In the genomic region with DNA sequence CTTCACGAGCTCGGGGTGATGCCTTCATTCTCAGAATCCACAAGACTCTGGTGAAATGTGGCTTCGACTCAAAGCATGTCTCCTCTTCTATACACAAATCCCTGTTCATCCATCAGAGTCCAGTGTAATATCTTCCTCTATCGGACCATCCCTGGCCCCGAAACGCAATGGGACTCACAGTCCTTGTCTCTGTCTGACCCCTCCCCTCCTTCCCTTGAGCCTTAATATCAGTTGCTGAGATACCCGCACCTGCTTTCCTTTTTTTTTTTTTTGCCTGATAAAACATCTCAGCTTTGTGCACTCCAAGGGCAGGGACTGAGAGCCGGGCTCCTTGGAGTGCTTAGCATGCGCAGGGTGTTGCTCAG, we compare ENCODE assay signal across 8 mouse cellular contexts. TPM values are rescaled to one million over a fixed set of nuclear protein-coding genes. Genes with fewer than 3 reads are reported as not detected.
DNase-seq lines count a peak whose midpoint lies in the region; ATAC-seq and TF ChIP-seq lines count a peak whose summit lies in the region.

No protein-coding gene starts in this region.

- no peaks in the 10 kb centered on the region for H3K36me3 ChIP-seq in embryonic facial prominence, embryonic 14.5 days (ENCODE audit: control insufficient read depth, insufficient read depth, low read length)
- H3K36me3 ChIP-seq in intestine, embryonic 16.5 days (ENCODE audit: control insufficient read depth, insufficient read depth, low read length) = no peaks in the 10 kb centered on the region
- no peaks in the 10 kb centered on the region for H3K36me3 ChIP-seq in neural tube, embryonic 12.5 days

- H3K9me3 ChIP-seq in embryonic facial prominence, embryonic 14.5 days (ENCODE audit: control insufficient read depth, low read length) = no peaks in the 10 kb centered on the region
- no peaks in the 10 kb centered on the region for H3K9me3 ChIP-seq in intestine, embryonic 16.5 days (ENCODE audit: control insufficient read depth, low read length)
- H3K9me3 ChIP-seq in neural tube, embryonic 12.5 days = no peaks in the 10 kb centered on the region

- H3K9ac ChIP-seq in embryonic facial prominence, embryonic 14.5 days (ENCODE audit: low read depth, low read length) = peak overlapping the region; percentile 85
- no peak overlapping the region for H3K9ac ChIP-seq in intestine, embryonic 16.5 days (ENCODE audit: low read depth, low read length)
- H3K9ac ChIP-seq in neural tube, embryonic 12.5 days = peak overlapping the region; percentile 80; the same call in 1 of the 2 replicates

- H3K4me1 ChIP-seq in embryonic facial prominence, embryonic 14.5 days (ENCODE audit: control insufficient read depth, insufficient read depth, low read length) = peaks cover 35% of the 10 kb centered on the region
- H3K4me1 ChIP-seq in intestine, embryonic 16.5 days (ENCODE audit: control insufficient read depth, insufficient read depth, low read length) = peaks cover 15% of the 10 kb centered on the region
- H3K4me1 ChIP-seq in neural tube, embryonic 12.5 days = peaks cover 28% of the 10 kb centered on the region

- 7% methylated on average over 9 of the region's 9 CpGs for WGBS in embryonic facial prominence, embryonic 14.5 days
- WGBS in intestine, embryonic 16.5 days = 5% methylated on average over 9 of the region's 9 CpGs
- WGBS in neural tube, embryonic 12.5 days = 4% methylated on average over 9 of the region's 9 CpGs

- TF ChIP-seq CTCF in layer of hippocampus, adult 2 months (conservative IDR thresholded peaks at IDR 0.05) = no peak

- no peaks in the 10 kb centered on the region for H3K27me3 ChIP-seq in embryonic facial prominence, embryonic 14.5 days (replicated peaks; ENCODE audit: control insufficient read depth, insufficient read depth, low read length)
- H3K27me3 ChIP-seq in intestine, embryonic 16.5 days (replicated peaks; ENCODE audit: control insufficient read depth, insufficient read depth, low read length) = no peaks in the 10 kb centered on the region
- peaks cover 6% of the 10 kb centered on the region; the same call in 1 of the 2 replicates for H3K27me3 ChIP-seq in neural tube, embryonic 12.5 days (replicated peaks)

- H3K4me2 ChIP-seq in embryonic facial prominence, embryonic 14.5 days (ENCODE audit: low read depth, low read length) = peak overlapping the region; percentile 95
- peak overlapping the region; percentile 97 for H3K4me2 ChIP-seq in intestine, embryonic 16.5 days (ENCODE audit: low read depth, low read length)
- H3K4me2 ChIP-seq in neural tube, embryonic 12.5 days (replicated peaks) = peak overlapping the region; percentile 90

- DNase-seq in layer of hippocampus, adult 2 months (ENCODE audit: low spot score in 2 of 2) = no peak
- no peak for DNase-seq in layer of hippocampus, adult 11-12 months (ENCODE audit: low spot score)
- DNase-seq in embryonic facial prominence, embryonic 14.5 days (ENCODE audit: low spot score) = no peak
- DNase-seq in layer of hippocampus, postnatal 10 days (ENCODE audit: low spot score in 2 of 2) = no peak
- DNase-seq in right cerebral cortex, postnatal 36 days (ENCODE audit: low spot score in 2 of 2) = no peak
- DNase-seq in left cerebral cortex, adult 18-20 months (ENCODE audit: low spot score in 2 of 2) = no peak

- H3K4me3 ChIP-seq in layer of hippocampus, adult 2 months = peak overlapping the region; percentile 93
- H3K4me3 ChIP-seq in embryonic facial prominence, embryonic 14.5 days (ENCODE audit: low read depth, low read length) = peak overlapping the region; percentile 79
- H3K4me3 ChIP-seq in intestine, embryonic 16.5 days (ENCODE audit: low read length) = peak overlapping the region; percentile 75
- peak overlapping the region; percentile 67 for H3K4me3 ChIP-seq in neural tube, embryonic 12.5 days

- no peak for ATAC-seq in embryonic facial prominence, embryonic 14.5 days (ENCODE audit: low read depth)
- 0 out of 2 replicates have a peak, but pooled peaks have one; percentile 8 for ATAC-seq in intestine, embryonic 16.5 days
- no peak for ATAC-seq in neural tube, embryonic 12.5 days (ENCODE audit: low FRiP score, low read depth)

- peak overlapping the region; percentile 78 for H3K27ac ChIP-seq in layer of hippocampus, adult 2 months
- H3K27ac ChIP-seq in embryonic facial prominence, embryonic 14.5 days (replicated peaks; ENCODE audit: low read depth, low read length) = no peak overlapping the region; the same call in 1 of the 2 replicates
- no peak overlapping the region for H3K27ac ChIP-seq in intestine, embryonic 16.5 days (ENCODE audit: low read length)
- no peak overlapping the region for H3K27ac ChIP-seq in neural tube, embryonic 12.5 days

RNA-seq across cellular contexts. Expression of gene Azin2, which starts 0.7 kb away (rescaled TPM):
- 10 to 100 TPM; 35.2 to 39.9 TPM for total RNA-seq in layer of hippocampus, adult 2 months (2021)
- polyA plus RNA-seq in embryonic facial prominence, embryonic 14.5 days (2014; fragmentation: Nextera tagmentation; extraction: Ambion mirVana) = 20.0 and 27.1 TPM in 2 replicates
- polyA plus RNA-seq in intestine, embryonic 16.5 days (2015; fragmentation: Nextera tagmentation; extraction: Ambion mirVana) = 11.1 and 12.5 TPM in 2 replicates
- 14.4 and 17.5 TPM in 2 replicates for polyA plus RNA-seq in neural tube, embryonic 12.5 days (2016; fragmentation: Nextera tagmentation; extraction: Ambion mirVana)
- 10 to 100 TPM; 27.7 to 31.0 TPM for total RNA-seq in layer of hippocampus, postnatal 10 days (2021)
- 10 to 100 TPM; 45.4 to 47.6 TPM for total RNA-seq in left cerebral cortex, adult 18-20 months (2021)

RNA-seq across cellular contexts. Expression of gene Ak2, which starts 28.9 kb away (rescaled TPM):
- 10 to 100 TPM; 26.1 to 29.1 TPM for total RNA-seq in layer of hippocampus, adult 2 months (2021)
- 135 and 142 TPM in 2 replicates for polyA plus RNA-seq in embryonic facial prominence, embryonic 14.5 days (2014; fragmentation: Nextera tagmentation; extraction: Ambion mirVana)
- 343 and 356 TPM in 2 replicates for polyA plus RNA-seq in intestine, embryonic 16.5 days (2015; fragmentation: Nextera tagmentation; extraction: Ambion mirVana)
- polyA plus RNA-seq in neural tube, embryonic 12.5 days (2016; fragmentation: Nextera tagmentation; extraction: Ambion mirVana) = 124 and 127 TPM in 2 replicates
- 10 to 100 TPM; 32.3 to 34.3 TPM for total RNA-seq in layer of hippocampus, postnatal 10 days (2021)
- 10 to 100 TPM; 24.3 to 27.2 TPM for total RNA-seq in left cerebral cortex, adult 18-20 months (2021)
